Mouse (Mus musculus): ENCODE results near the gene Myoz2. TPM values are rescaled to one million over a fixed set of nuclear protein-coding genes. Genes with fewer than 3 reads are reported as not detected.

The Myoz2 gene
- polyA plus RNA-seq, 1 experiment from 2014 or later: 0.55 TPM

DNA sequence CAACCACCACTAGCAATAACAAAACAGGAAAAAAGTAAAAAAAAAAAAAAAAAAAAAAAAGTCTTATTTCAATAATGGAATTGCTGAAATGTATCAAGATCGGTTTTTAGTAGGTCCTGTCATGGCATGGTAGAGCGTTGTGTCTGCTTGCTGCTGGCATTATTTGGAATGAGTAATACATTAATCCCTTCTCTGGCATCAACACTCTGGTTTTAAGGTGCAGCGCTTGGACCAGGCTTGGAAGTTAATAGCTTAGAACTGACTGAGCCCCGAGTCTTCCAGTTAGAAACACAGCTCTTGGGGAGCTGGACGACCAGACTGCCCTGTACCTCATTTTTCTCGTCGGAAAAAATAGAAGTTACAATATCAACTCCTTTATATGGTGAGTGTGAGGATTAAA, 32.0 kb upstream of the Myoz2 start:
- no peak overlapping the region for H3K27ac ChIP-seq (ENCODE audit: low read depth, low read length)
- 95% methylated on average over 7 of the region's 7 CpGs for WGBS
- H3K4me3 ChIP-seq (ENCODE audit: low read depth, low read length): no peak overlapping the region
- H3K9me3 ChIP-seq (ENCODE audit: control insufficient read depth, low read length): no peaks in the 10 kb centered on the region
- no peak for ATAC-seq (ENCODE audit: low read depth)
- no peaks in the 10 kb centered on the region for H3K36me3 ChIP-seq (ENCODE audit: control insufficient read depth, insufficient read depth, low read length)
- H3K9ac ChIP-seq (replicated peaks; ENCODE audit: low read depth, low read length): no peak overlapping the region
- H3K4me1 ChIP-seq (ENCODE audit: control insufficient read depth, insufficient read depth, low read length): no peaks in the 10 kb centered on the region
- no peaks in the 10 kb centered on the region for H3K27me3 ChIP-seq (ENCODE audit: control insufficient read depth, insufficient read depth, low read length)
- no peak overlapping the region for H3K4me2 ChIP-seq (ENCODE audit: low read depth, low read length)

DNA sequence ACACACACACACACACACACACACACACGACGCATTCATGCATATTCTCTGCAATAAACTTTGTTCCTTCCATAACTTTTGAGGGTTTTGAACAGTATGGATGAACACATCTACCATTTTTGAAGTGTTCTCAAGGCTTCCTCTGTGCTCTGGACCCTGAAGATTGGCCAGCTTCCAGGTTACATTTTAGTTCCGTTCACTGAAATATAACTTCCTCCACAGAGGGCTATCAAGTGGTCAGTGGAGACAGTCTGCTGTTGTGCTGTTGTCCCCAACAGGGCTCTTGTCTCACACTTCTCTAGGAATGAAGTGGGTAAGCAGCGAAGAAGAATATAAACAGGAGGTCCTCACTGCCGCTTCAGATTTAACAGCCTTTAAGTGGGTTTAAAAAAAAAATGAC, 30.7 kb upstream of the Myoz2 start:
- ATAC-seq (ENCODE audit: low read depth): no peak
- Histone ChIP-seq H3K9me3 (ENCODE audit: control insufficient read depth, low read length) (no peaks in the 10 kb centered on the region), H3K4me1 (ENCODE audit: control insufficient read depth, insufficient read depth, low read length) (no peaks in the 10 kb centered on the region), H3K36me3 (ENCODE audit: control insufficient read depth, insufficient read depth, low read length) (no peaks in the 10 kb centered on the region), H3K27ac (ENCODE audit: low read depth, low read length) (no peak overlapping the region), H3K9ac (replicated peaks; ENCODE audit: low read depth, low read length) (no peak overlapping the region), H3K27me3 (ENCODE audit: control insufficient read depth, insufficient read depth, low read length) (no peaks in the 10 kb centered on the region), H3K4me2 (ENCODE audit: low read depth, low read length) (no peak overlapping the region), H3K4me3 (ENCODE audit: low read depth, low read length) (no peak overlapping the region)
- WGBS: 81% methylated on average over 5 of the region's 5 CpGs

DNA sequence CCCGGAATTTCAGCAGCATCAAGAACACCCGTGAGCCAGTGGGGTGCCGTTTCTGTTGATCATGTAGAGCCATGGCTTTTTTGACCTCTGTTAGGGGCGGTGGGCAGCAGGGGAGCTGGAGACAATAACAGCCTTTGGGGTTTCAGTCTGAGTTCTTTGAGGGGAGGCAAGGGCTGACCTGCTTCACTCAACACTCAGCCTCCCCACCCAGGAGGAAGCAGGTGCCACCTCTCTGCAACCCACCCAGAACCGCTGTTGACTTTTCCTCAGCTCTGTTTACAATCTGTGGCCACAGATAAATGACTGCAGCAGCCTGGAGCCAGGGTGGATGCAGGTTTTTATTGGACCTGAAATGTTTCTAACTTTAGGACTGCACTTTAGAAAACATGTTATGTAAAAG, 29.4 kb upstream of the Myoz2 start:
- Histone ChIP-seq H3K27me3 (ENCODE audit: control insufficient read depth, insufficient read depth, low read length) (no peaks in the 10 kb centered on the region), H3K4me3 (ENCODE audit: low read depth, low read length) (no peak overlapping the region), H3K36me3 (ENCODE audit: control insufficient read depth, insufficient read depth, low read length) (no peaks in the 10 kb centered on the region), H3K4me1 (ENCODE audit: control insufficient read depth, insufficient read depth, low read length) (no peaks in the 10 kb centered on the region), H3K4me2 (ENCODE audit: low read depth, low read length) (no peak overlapping the region), H3K27ac (ENCODE audit: low read depth, low read length) (no peak overlapping the region), H3K9ac (replicated peaks; ENCODE audit: low read depth, low read length) (no peak overlapping the region), H3K9me3 (ENCODE audit: control insufficient read depth, low read length) (no peaks in the 10 kb centered on the region)
- WGBS: 29% methylated on average over 5 of the region's 5 CpGs
- ATAC-seq (ENCODE audit: low read depth): no peak

DNA sequence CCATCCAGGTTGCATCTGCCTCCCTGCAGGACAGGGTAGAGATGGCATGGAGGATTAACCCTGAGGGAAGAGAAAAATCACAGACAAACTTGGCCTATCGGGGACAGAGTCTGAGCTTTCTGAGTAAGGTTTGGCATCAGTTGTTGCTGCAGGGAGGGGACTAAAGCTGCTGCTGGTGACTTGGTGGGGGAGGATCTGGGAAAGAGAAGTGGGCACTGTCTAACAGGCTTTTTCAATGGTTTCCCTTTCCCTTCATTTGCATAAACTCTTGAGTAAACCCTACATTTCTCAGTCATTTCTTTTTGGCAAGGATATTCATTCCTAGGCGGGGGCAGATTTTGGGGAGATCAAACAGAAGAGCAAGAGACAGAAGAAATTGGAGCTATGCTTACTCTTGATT, 27.1 kb upstream of the Myoz2 start:
- no peak for ATAC-seq (ENCODE audit: low read depth)
- no peaks in the 10 kb centered on the region for H3K36me3 ChIP-seq (ENCODE audit: control insufficient read depth, insufficient read depth, low read length)
- H3K4me3 ChIP-seq (ENCODE audit: low read depth, low read length): no peak overlapping the region
- 87% methylated on average over 2 of the region's 2 CpGs for WGBS
- no peaks in the 10 kb centered on the region for H3K4me1 ChIP-seq (ENCODE audit: control insufficient read depth, insufficient read depth, low read length)
- no peak overlapping the region for H3K27ac ChIP-seq (ENCODE audit: low read depth, low read length)
- no peak overlapping the region for H3K4me2 ChIP-seq (ENCODE audit: low read depth, low read length)
- H3K9me3 ChIP-seq (ENCODE audit: control insufficient read depth, low read length): no peaks in the 10 kb centered on the region
- no peaks in the 10 kb centered on the region for H3K27me3 ChIP-seq (ENCODE audit: control insufficient read depth, insufficient read depth, low read length)
- no peak overlapping the region for H3K9ac ChIP-seq (replicated peaks; ENCODE audit: low read depth, low read length)

DNA sequence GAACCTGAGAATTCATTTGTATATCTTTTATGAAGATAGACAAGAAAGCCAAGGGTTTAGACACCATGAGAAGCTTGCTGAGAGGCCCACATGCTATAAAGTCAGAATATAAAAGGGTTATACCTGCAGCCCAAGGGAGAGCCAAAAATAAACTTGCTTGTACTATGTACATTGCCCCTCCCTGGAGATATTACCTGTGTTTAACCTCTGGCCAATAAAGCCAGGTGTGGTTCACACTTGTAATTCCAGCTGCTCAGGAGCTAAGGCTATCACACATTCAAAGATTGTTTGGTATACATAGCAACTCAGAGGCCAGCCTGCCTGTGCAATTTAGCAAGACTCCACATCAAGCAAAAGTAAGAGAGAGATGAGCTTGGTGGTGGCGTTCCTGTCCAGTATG, 24.0 kb upstream of the Myoz2 start:
- no peak for ATAC-seq (ENCODE audit: low read depth)
- WGBS: 92% methylated on average over 1 of the region's 1 CpGs

DNA sequence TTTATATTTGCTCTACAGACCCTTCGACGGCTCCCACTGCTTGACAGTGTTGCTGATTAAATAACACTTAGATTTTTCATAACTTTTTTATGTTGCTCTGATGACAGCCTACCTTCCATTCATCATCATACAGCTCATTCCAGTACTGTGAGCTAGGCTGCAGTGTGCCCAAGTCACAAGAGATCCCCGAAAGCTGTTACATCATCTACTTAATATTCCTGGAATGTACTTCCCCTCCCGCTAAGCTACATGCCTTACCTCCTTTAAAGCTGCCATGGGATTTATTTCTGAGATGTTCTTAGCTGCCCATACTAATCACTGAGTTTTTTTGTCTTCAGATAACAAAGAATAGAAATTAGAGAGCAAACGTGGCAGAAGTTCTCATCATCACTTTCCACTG, 19.4 kb upstream of the Myoz2 start:
- H3K9ac ChIP-seq (replicated peaks; ENCODE audit: low read depth, low read length): no peak overlapping the region
- 72% methylated on average over 5 of the region's 5 CpGs for WGBS
- ATAC-seq (ENCODE audit: low read depth): no peak
- no peaks in the 10 kb centered on the region for H3K36me3 ChIP-seq (ENCODE audit: control insufficient read depth, insufficient read depth, low read length)
- no peaks in the 10 kb centered on the region; the same call in 1 of the 2 replicates for H3K9me3 ChIP-seq (ENCODE audit: control insufficient read depth, low read length)
- H3K4me3 ChIP-seq (ENCODE audit: low read depth, low read length): no peak overlapping the region
- H3K27me3 ChIP-seq (ENCODE audit: control insufficient read depth, insufficient read depth, low read length): no peaks in the 10 kb centered on the region
- no peak overlapping the region for H3K4me2 ChIP-seq (ENCODE audit: low read depth, low read length)
- no peak overlapping the region for H3K27ac ChIP-seq (ENCODE audit: low read depth, low read length)
- no peaks in the 10 kb centered on the region for H3K4me1 ChIP-seq (ENCODE audit: control insufficient read depth, insufficient read depth, low read length)

More for the DNA sequence above, 24.0 kb upstream of the Myoz2 start:
- Histone ChIP-seq H3K36me3 (ENCODE audit: control insufficient read depth, insufficient read depth, low read length) (no peaks in the 10 kb centered on the region), H3K4me1 (ENCODE audit: control insufficient read depth, insufficient read depth, low read length) (no peaks in the 10 kb centered on the region), H3K9me3 (ENCODE audit: control insufficient read depth, low read length) (no peaks in the 10 kb centered on the region), H3K9ac (replicated peaks; ENCODE audit: low read depth, low read length) (no peak overlapping the region), H3K27me3 (ENCODE audit: control insufficient read depth, insufficient read depth, low read length) (no peaks in the 10 kb centered on the region), H3K4me3 (ENCODE audit: low read depth, low read length) (no peak overlapping the region), H3K27ac (ENCODE audit: low read depth, low read length) (no peak overlapping the region), H3K4me2 (ENCODE audit: low read depth, low read length) (no peak overlapping the region)

DNA sequence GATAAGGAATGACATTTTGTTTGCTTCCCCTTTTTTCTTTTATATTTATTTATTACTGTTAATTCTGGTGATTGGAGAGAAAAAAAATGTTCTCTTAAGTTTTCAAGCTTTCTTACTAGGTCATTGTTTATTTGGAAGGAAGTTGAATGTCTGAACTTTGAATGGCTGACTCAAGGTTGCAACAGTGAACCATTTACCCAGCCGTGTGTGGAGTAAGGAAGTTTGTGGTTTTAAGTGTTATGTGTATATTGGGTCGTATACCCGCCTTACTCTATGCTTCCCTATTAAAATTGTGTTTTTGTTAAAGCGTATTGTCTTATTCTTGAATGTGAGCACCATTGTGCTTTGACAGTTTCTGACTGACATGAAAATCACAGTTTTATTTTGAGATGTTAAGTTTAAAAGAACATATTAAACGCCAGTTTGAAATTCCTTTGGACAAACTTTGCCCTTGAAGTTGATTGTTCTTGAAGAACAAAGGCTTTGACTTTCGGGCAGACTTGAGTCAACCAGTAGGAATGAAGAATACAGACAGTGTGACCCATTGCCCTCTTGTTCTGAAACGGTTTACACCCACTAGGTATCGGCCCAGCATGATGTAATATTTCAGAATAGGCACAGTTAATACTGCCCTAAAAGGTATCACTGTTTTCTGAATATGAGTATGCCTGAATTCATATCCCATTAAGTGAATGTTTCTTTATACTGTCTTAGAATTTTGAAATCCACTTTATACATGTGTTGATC, 18.6 kb upstream of the Myoz2 start:
- WGBS: 69% methylated on average over 8 of the region's 8 CpGs
- ATAC-seq (ENCODE audit: low read depth): no peak
- H3K9ac ChIP-seq (replicated peaks; ENCODE audit: low read depth, low read length): no peak overlapping the region
- H3K27ac ChIP-seq (ENCODE audit: low read depth, low read length): no peak overlapping the region
- no peaks in the 10 kb centered on the region; the same call in 1 of the 2 replicates for H3K9me3 ChIP-seq (ENCODE audit: control insufficient read depth, low read length)
- no peaks in the 10 kb centered on the region for H3K36me3 ChIP-seq (ENCODE audit: control insufficient read depth, insufficient read depth, low read length)
- no peak overlapping the region for H3K4me3 ChIP-seq (ENCODE audit: low read depth, low read length)
- H3K4me1 ChIP-seq (ENCODE audit: control insufficient read depth, insufficient read depth, low read length): no peaks in the 10 kb centered on the region
- H3K27me3 ChIP-seq (ENCODE audit: control insufficient read depth, insufficient read depth, low read length): no peaks in the 10 kb centered on the region
- H3K4me2 ChIP-seq (ENCODE audit: low read depth, low read length): no peak overlapping the region

DNA sequence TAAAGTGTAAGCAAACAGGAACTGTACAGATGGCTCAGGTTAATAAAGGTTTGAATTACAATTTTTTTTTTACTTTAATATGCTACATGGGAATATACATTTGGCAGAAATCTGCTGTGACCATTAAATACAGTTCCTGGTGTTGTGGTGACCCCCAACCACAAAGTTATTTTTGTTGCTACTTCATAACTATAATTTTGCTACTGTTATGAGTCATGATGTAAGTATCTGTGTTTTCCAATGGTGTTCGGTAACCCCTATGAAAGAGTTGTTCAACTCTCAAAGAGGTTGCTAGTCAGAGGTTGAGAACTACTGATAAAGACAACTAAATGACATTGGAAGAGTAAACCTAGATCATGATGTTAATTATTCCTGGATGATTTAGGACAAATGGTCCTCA, 7.5 kb upstream of the Myoz2 start:
- no peak overlapping the region for H3K4me2 ChIP-seq (ENCODE audit: low read depth, low read length)
- no peak overlapping the region for H3K4me3 ChIP-seq (ENCODE audit: low read depth, low read length)
- ATAC-seq (ENCODE audit: low read depth): no peak
- no peak overlapping the region for H3K9ac ChIP-seq (replicated peaks; ENCODE audit: low read depth, low read length)
- no peaks in the 10 kb centered on the region for H3K36me3 ChIP-seq (ENCODE audit: control insufficient read depth, insufficient read depth, low read length)
- H3K27me3 ChIP-seq (ENCODE audit: control insufficient read depth, insufficient read depth, low read length): no peaks in the 10 kb centered on the region
- H3K4me1 ChIP-seq (ENCODE audit: control insufficient read depth, insufficient read depth, low read length): no peaks in the 10 kb centered on the region
- no peaks in the 10 kb centered on the region for H3K9me3 ChIP-seq (ENCODE audit: control insufficient read depth, low read length)
- WGBS: 94% methylated on average over 1 of the region's 1 CpGs
- no peak overlapping the region for H3K27ac ChIP-seq (ENCODE audit: low read depth, low read length)

DNA sequence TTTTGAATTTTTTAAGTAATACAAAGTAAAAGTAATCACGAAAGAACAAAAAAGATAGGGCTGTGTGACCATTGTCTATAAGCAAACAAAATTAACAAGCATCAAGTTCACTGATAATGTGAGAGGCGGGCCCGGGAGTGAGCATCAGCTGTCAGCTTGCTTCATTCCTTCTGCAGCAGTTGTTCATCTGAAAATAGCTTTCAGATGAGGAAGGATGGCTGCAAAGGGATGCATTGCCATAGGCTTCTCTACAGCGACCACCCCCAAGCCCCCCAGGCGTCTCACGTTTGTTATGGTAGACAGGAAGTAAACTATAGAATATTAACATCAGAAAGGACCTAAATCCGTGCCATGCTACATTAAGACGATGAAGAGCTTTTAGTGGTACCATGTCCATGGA, 1.0 kb downstream of the Myoz2 start:
- Histone ChIP-seq H3K9ac (replicated peaks; ENCODE audit: low read depth, low read length) (no peak overlapping the region), H3K4me1 (ENCODE audit: control insufficient read depth, insufficient read depth, low read length) (no peaks in the 10 kb centered on the region), H3K4me2 (ENCODE audit: low read depth, low read length) (no peak overlapping the region), H3K9me3 (ENCODE audit: control insufficient read depth, low read length) (no peaks in the 10 kb centered on the region), H3K27me3 (ENCODE audit: control insufficient read depth, insufficient read depth, low read length) (no peaks in the 10 kb centered on the region), H3K4me3 (ENCODE audit: low read depth, low read length) (no peak overlapping the region), H3K36me3 (ENCODE audit: control insufficient read depth, insufficient read depth, low read length) (no peaks in the 10 kb centered on the region), H3K27ac (ENCODE audit: low read depth, low read length) (no peak overlapping the region)
- no peak for ATAC-seq (ENCODE audit: low read depth)
- 73% methylated on average over 8 of the region's 8 CpGs for WGBS
